Mouse (Mus musculus) neutrophil, adult 59 days (primary cell): ENCODE measurements around the gene Hkdc1. TPM values are rescaled to one million over a fixed set of nuclear protein-coding genes. Genes with fewer than 3 reads are reported as not detected.

Source experiments
- total RNA-seq, 2 experiments: library from RNA; stranded (reverse); gene quantifications; 1 replicate in 1 of 2; 2 replicates in 1 of 2; pipeline ENCODE4 v1.2.4; 2023

The Hkdc1 gene
- not detected for total RNA-seq

GRCm38 (mm10) chr10:62422255-62422654 lies at the start of gene Hkdc1:
Gene Hkdc1, minus strand, starts transcription at chr10:62422491.

GRCm38 (mm10) chr10:62449364-62450279 lies 27.3 kb upstream of the Hkdc1 start, which contains the start of the genes 4930507D05Rik and Supv3l1:
Gene 4930507D05Rik, plus strand, starts transcription at chr10:62449489.
Gene Supv3l1, minus strand, starts transcription at chr10:62449738.

GRCm38 (mm10) chr10:62379808-62380207 lies 42.5 kb downstream of the Hkdc1 start, which contains the start of gene Hk1:
Gene Hk1, minus strand, starts transcription at chr10:62379908.

Other genes starting within 250 kb of the Hkdc1 start
- gene Tspan15, start 191.2 kb downstream of the Hkdc1 start, total RNA-seq: 10 to 100 TPM in 1 of 2 experiments, 1 to 10 TPM in 1; 7.3 to 14.1 TPM
- not detected for gene Tacr2, start 170.1 kb downstream of the Hkdc1 start, total RNA-seq
- 10 to 100 TPM; 86.3 to 98.2 TPM for gene Hk1, start 42.6 kb downstream of the Hkdc1 start, total RNA-seq
- under 1 TPM in 1 of 2 experiments, not detected in 1; 0.26 TPM for gene 4930507D05Rik, start 27.0 kb upstream of the Hkdc1 start, total RNA-seq
- 10 to 100 TPM; 10.5 to 13.2 TPM for gene Supv3l1, start 27.2 kb upstream of the Hkdc1 start, total RNA-seq
- gene Vps26a, start 64.3 kb upstream of the Hkdc1 start, total RNA-seq: 10 to 100 TPM; 46.3 to 55.1 TPM
- gene Srgn, start 105.0 kb upstream of the Hkdc1 start, total RNA-seq: 1,000 to 10,000 TPM; 1,084 to 1,105 TPM
- gene Kif1bp, start 156.0 kb upstream of the Hkdc1 start, total RNA-seq: 10 to 100 TPM; 20.7 to 21.6 TPM
- gene Ddx21, start 179.8 kb upstream of the Hkdc1 start, total RNA-seq: 10 to 100 TPM; 40.7 to 41.9 TPM
- 10 to 100 TPM; 51.3 to 60.4 TPM for gene Ddx50, start 228.7 kb upstream of the Hkdc1 start, total RNA-seq